ENCODE assay signal across 15 mouse cellular contexts in genomic region chr19:34748992-34749391, GRCm38 (mm10).
"Had no signal": no experiment of that assay in that cellular context is flagged by ENCODE, and none has a peak within 500 bp of the region (broad histone marks: within the 10 kb centered on the region; RNA-seq: fewer than 3 reads in every experiment).

No protein-coding gene starts in this region.

- H3K27ac ChIP-seq: layer of hippocampus, adult 2 months; limb, embryonic 10.5 days; limb, embryonic 13.5 days; liver, embryonic 15.5 days had no signal

- H3K9ac ChIP-seq: limb, embryonic 13.5 days; liver, embryonic 15.5 days had no signal

- DNase-seq: layer of hippocampus, adult 9-11 months; liver; lung, adult 2 months; lung, postnatal 14 days; lung, postnatal 4 days; midbrain, embryonic 14.5 days; thymus, adult 18-20 months; thymus, postnatal 36 days had no signal

- H3K4me1 ChIP-seq: liver, embryonic 15.5 days had no signal

- H3K36me3 ChIP-seq: limb, embryonic 10.5 days; limb, embryonic 13.5 days; liver, embryonic 15.5 days had no signal

- H3K4me3 ChIP-seq: layer of hippocampus, adult 2 months; limb, embryonic 10.5 days; limb, embryonic 13.5 days; liver, embryonic 15.5 days had no signal

- ATAC-seq: hindbrain, embryonic 16.5 days; intestine, embryonic 16.5 days had no signal

- H3K9me3 ChIP-seq: limb, embryonic 10.5 days; limb, embryonic 13.5 days; liver, embryonic 15.5 days had no signal

- H3K4me2 ChIP-seq: limb, embryonic 13.5 days; liver, embryonic 15.5 days; midbrain, embryonic 11.5 days had no signal
